Comparison of ENCODE assay signal across 7 mouse cellular contexts in genomic region chr17:40879528-40879923, GRCm38 (mm10). TPM values are rescaled to one million over a fixed set of nuclear protein-coding genes. Genes with fewer than 3 reads are reported as not detected.
DNase-seq lines count a peak whose midpoint lies in the region; ATAC-seq and TF ChIP-seq lines count a peak whose summit lies in the region.

No protein-coding gene starts in this region.

- no peaks in the 10 kb centered on the region for H3K27me3 ChIP-seq in lung, embryonic 14.5 days (ENCODE audit: insufficient read depth, low read length)
- no peaks in the 10 kb centered on the region for H3K27me3 ChIP-seq in limb, embryonic 13.5 days
- no peaks in the 10 kb centered on the region for H3K27me3 ChIP-seq in small intestine, adult 2 months (ENCODE audit: control insufficient read depth, insufficient read depth, low read length)

- peak overlapping the region; percentile 74 for H3K9ac ChIP-seq in lung, embryonic 14.5 days
- peak overlapping the region; percentile 72 for H3K9ac ChIP-seq in limb, embryonic 13.5 days

- H3K36me3 ChIP-seq in lung, embryonic 14.5 days (ENCODE audit: insufficient read depth), result no peaks in the 10 kb centered on the region
- no peaks in the 10 kb centered on the region for H3K36me3 ChIP-seq in limb, embryonic 13.5 days
- peaks cover 13% of the 10 kb centered on the region for H3K36me3 ChIP-seq in small intestine, adult 2 months (ENCODE audit: control insufficient read depth, insufficient read depth, low read length)

- 0 out of 2 replicates have a peak, but pooled peaks cover 4% of the 10 kb centered on the region for H3K4me1 ChIP-seq in lung, embryonic 14.5 days (ENCODE audit: insufficient read depth)
- H3K4me1 ChIP-seq in embryonic fibroblast, embryonic 13.5 days (ENCODE audit: control insufficient read depth, insufficient read depth, low read length), result no peaks in the 10 kb centered on the region; the same call in 1 of the 2 replicates
- peaks cover 6% of the 10 kb centered on the region for H3K4me1 ChIP-seq in limb, embryonic 13.5 days
- H3K4me1 ChIP-seq in small intestine, adult 2 months (ENCODE audit: control insufficient read depth, insufficient read depth, insufficient read length, low read length), result peaks cover 5% of the 10 kb centered on the region; the same call in 1 of the 2 replicates

- H3K9me3 ChIP-seq in lung, embryonic 14.5 days (ENCODE audit: low read depth, low read length), result no peaks in the 10 kb centered on the region
- H3K9me3 ChIP-seq in limb, embryonic 13.5 days, result no peaks in the 10 kb centered on the region

- TF ChIP-seq POLR2A in embryonic fibroblast, embryonic 13.5 days (IDR thresholded peaks at IDR 0.05; ENCODE audit: low read depth, low read length), result no peak
- TF ChIP-seq POLR2A in small intestine, adult 2 months (IDR thresholded peaks at IDR 0.05; ENCODE audit: low read depth, low read length), result no peak

- H3K4me2 ChIP-seq in lung, embryonic 14.5 days, result peak overlapping the region; percentile 80
- peak overlapping the region; percentile 89 for H3K4me2 ChIP-seq in limb, embryonic 13.5 days (replicated peaks)

- no peak for TF ChIP-seq CTCF in lung, embryonic 14.5 days (IDR thresholded peaks at IDR 0.05; ENCODE audit: low read depth)
- TF ChIP-seq CTCF in embryonic fibroblast, embryonic 13.5 days (IDR thresholded peaks at IDR 0.05; ENCODE audit: borderline replicate concordance, insufficient read depth, low read length), result no peak
- no peak for TF ChIP-seq CTCF in small intestine, adult 2 months (IDR thresholded peaks at IDR 0.05; ENCODE audit: extremely low read depth, insufficient read length, insufficient replicate concordance, low read depth, low read length)

- WGBS in lung, embryonic 14.5 days, result 5% methylated on average over 6 of the region's 6 CpGs
- 8% methylated on average over 6 of the region's 6 CpGs for WGBS in limb, embryonic 13.5 days
- 5% methylated on average over 6 of the region's 6 CpGs for WGBS in small intestine, adult 2 months

- DNase-seq in lung, embryonic 14.5 days, result peak; percentile 28
- no peak for DNase-seq in lung, postnatal 10 days
- DNase-seq in gastrocnemius, postnatal 4 days (ENCODE audit: low spot score in 2 of 2), result no peak
- DNase-seq in cerebellum, adult 9-11 months, result no peak

- ATAC-seq in lung, embryonic 14.5 days (ENCODE audit: insufficient read depth), result no peak
- no peak for ATAC-seq in limb, embryonic 13.5 days (ENCODE audit: low FRiP score, low read depth)

- peak overlapping the region; percentile 69 for H3K4me3 ChIP-seq in lung, embryonic 14.5 days (ENCODE audit: low read depth, low read length)
- H3K4me3 ChIP-seq in embryonic fibroblast, embryonic 13.5 days (ENCODE audit: insufficient read depth, low read length), result peak overlapping the region; percentile 79
- peak overlapping the region; percentile 65 for H3K4me3 ChIP-seq in limb, embryonic 13.5 days
- peak overlapping the region; percentile 83 for H3K4me3 ChIP-seq in small intestine, adult 2 months (ENCODE audit: low read depth, low read length)

- peak overlapping the region; percentile 80; the same call in 1 of the 2 replicates for H3K27ac ChIP-seq in lung, embryonic 14.5 days (ENCODE audit: low read depth)
- H3K27ac ChIP-seq in embryonic fibroblast, embryonic 13.5 days (ENCODE audit: insufficient read depth, low read length), result peak overlapping the region; percentile 72
- no peak overlapping the region for H3K27ac ChIP-seq in limb, embryonic 13.5 days
- peak overlapping the region; percentile 90 for H3K27ac ChIP-seq in small intestine, adult 2 months (ENCODE audit: insufficient read depth, low read depth, low read length)

RNA-seq across cellular contexts. Expression of gene 9130008F23Rik, which starts 0.8 kb away (rescaled TPM):
- polyA plus RNA-seq in lung, embryonic 14.5 days (2014; fragmentation: Nextera tagmentation; extraction: Ambion mirVana), result 3.0 and 3.4 TPM in 2 replicates
- 6.2 and 8.0 TPM in 2 replicates for polyA plus RNA-seq in embryonic fibroblast, embryonic 13.5 days (2011; ENCODE audit: insufficient read length, low read depth, missing spikeins)
- polyA plus RNA-seq in limb, embryonic 13.5 days (2015; fragmentation: Nextera tagmentation; extraction: Ambion mirVana), result 1.9 and 3.0 TPM in 2 replicates
- 7.7 and 13.6 TPM in 2 replicates for polyA plus RNA-seq in small intestine, adult 2 months (2012; rRNA removed)
- total RNA-seq in gastrocnemius, postnatal 4 days (2021), result under 1 TPM; 0.16 to 0.49 TPM

RNA-seq across cellular contexts. Expression of gene Glyatl3, which starts 34.6 kb away (rescaled TPM):
- not detected in 2 replicates for polyA plus RNA-seq in lung, embryonic 14.5 days (2014; fragmentation: Nextera tagmentation; extraction: Ambion mirVana)
- polyA plus RNA-seq in embryonic fibroblast, embryonic 13.5 days (2011; ENCODE audit: insufficient read length, low read depth, missing spikeins), result not detected in 2 replicates
- not detected in 2 replicates for polyA plus RNA-seq in limb, embryonic 13.5 days (2015; fragmentation: Nextera tagmentation; extraction: Ambion mirVana)
- polyA plus RNA-seq in small intestine, adult 2 months (2012; rRNA removed), result not detected in 2 replicates
- total RNA-seq in gastrocnemius, postnatal 4 days (2021), result not detected

RNA-seq across cellular contexts. Expression of gene Mut, which starts 55.0 kb away (rescaled TPM):
- polyA plus RNA-seq in lung, embryonic 14.5 days (2014; fragmentation: Nextera tagmentation; extraction: Ambion mirVana), result 38.3 and 38.5 TPM in 2 replicates
- polyA plus RNA-seq in embryonic fibroblast, embryonic 13.5 days (2011; ENCODE audit: insufficient read length, low read depth, missing spikeins), result 25.9 and 27.8 TPM in 2 replicates
- 34.5 and 35.8 TPM in 2 replicates for polyA plus RNA-seq in limb, embryonic 13.5 days (2015; fragmentation: Nextera tagmentation; extraction: Ambion mirVana)
- polyA plus RNA-seq in small intestine, adult 2 months (2012; rRNA removed), result 2.8 and 4.7 TPM in 2 replicates
- total RNA-seq in gastrocnemius, postnatal 4 days (2021), result 10 to 100 TPM; 30.1 to 30.8 TPM

RNA-seq across cellular contexts. Expression of gene Cenpq, which starts 55.3 kb away (rescaled TPM):
- polyA plus RNA-seq in lung, embryonic 14.5 days (2014; fragmentation: Nextera tagmentation; extraction: Ambion mirVana), result 33.3 and 35.6 TPM in 2 replicates
- polyA plus RNA-seq in embryonic fibroblast, embryonic 13.5 days (2011; ENCODE audit: insufficient read length, low read depth, missing spikeins), result 11.6 and 20.8 TPM in 2 replicates
- 27.3 and 28.1 TPM in 2 replicates for polyA plus RNA-seq in limb, embryonic 13.5 days (2015; fragmentation: Nextera tagmentation; extraction: Ambion mirVana)
- 0.19 and 0.22 TPM in 2 replicates for polyA plus RNA-seq in small intestine, adult 2 months (2012; rRNA removed)
- total RNA-seq in gastrocnemius, postnatal 4 days (2021), result 1 to 10 TPM; 7.7 to 9.8 TPM
